Mouse (Mus musculus) C2C12 (cell line): ENCODE data around the gene Akt3.

ENCODE experiments used
- CEBPB ChIP-seq: IDR thresholded peaks from one replicate; pipeline ENCODE4 v1.6.1; 2011; ENCODE audit warnings: low read depth, mild to moderate bottlenecking, control low read depth, moderate library complexity
- CTCF ChIP-seq: IDR thresholded peaks from one replicate; pipeline ENCODE4 v1.5.1; 2011; ENCODE audit not compliant: control insufficient read depth, insufficient read depth, insufficient read length
- MYOD1 ChIP-seq: IDR thresholded peaks from one replicate; pipeline ENCODE4 v1.6.1; 2011; ENCODE audit warnings: low read depth; ENCODE audit not compliant: control insufficient read depth, insufficient read length

GRCm38 (mm10) chr1:176992517-176992916, 265.5 kb downstream of the Akt3 start:
- TF ChIP-seq CTCF = no peak
- no peak for TF ChIP-seq MYOD1
- no peak for TF ChIP-seq CEBPB
